Comparison of ENCODE assay signal across 8 mouse cellular contexts in genomic region chr6:146170603-146171051, GRCm38 (mm10).
A peak's percentile ranks its signal among the peaks of the same experiment; 100 is the strongest.
DNase-seq lines count a peak whose midpoint lies in the region; ATAC-seq lines count a peak whose summit lies in the region.

No protein-coding gene starts in this region.

- no peak overlapping the region for H3K27ac ChIP-seq in hindbrain, embryonic 12.5 days

- no peak overlapping the region for H3K9ac ChIP-seq in hindbrain, embryonic 12.5 days

- no peaks in the 10 kb centered on the region for H3K27me3 ChIP-seq in megakaryocyte, embryonic 14.5 days (replicated peaks)
- H3K27me3 ChIP-seq in hindbrain, embryonic 12.5 days: no peaks in the 10 kb centered on the region

- no peak for ATAC-seq in hindbrain, embryonic 12.5 days (ENCODE audit: low FRiP score)

- no peak overlapping the region for H3K4me2 ChIP-seq in hindbrain, embryonic 12.5 days (replicated peaks)

- peaks cover 36% of the 10 kb centered on the region for H3K4me1 ChIP-seq in megakaryocyte, embryonic 14.5 days
- no peaks in the 10 kb centered on the region for H3K4me1 ChIP-seq in hindbrain, embryonic 12.5 days

- peaks cover 81% of the 10 kb centered on the region for H3K36me3 ChIP-seq in megakaryocyte, embryonic 14.5 days (replicated peaks; ENCODE audit: low read length)
- no peaks in the 10 kb centered on the region for H3K36me3 ChIP-seq in hindbrain, embryonic 12.5 days

- H3K4me3 ChIP-seq in megakaryocyte, embryonic 14.5 days (replicated peaks): peak overlapping the region; percentile 39
- no peak overlapping the region for H3K4me3 ChIP-seq in hindbrain, embryonic 12.5 days

- 78% methylated on average over 14 of the region's 14 CpGs for WGBS in hindbrain, embryonic 12.5 days

- peaks cover 5% of the 10 kb centered on the region; the same call in 1 of the 2 replicates for H3K9me3 ChIP-seq in megakaryocyte, embryonic 14.5 days
- H3K9me3 ChIP-seq in hindbrain, embryonic 12.5 days (replicated peaks): no peaks in the 10 kb centered on the region

- DNase-seq in spleen, postnatal 36 days (ENCODE audit: low spot score in 2 of 2): peak; percentile 40 to 42
- no peak for DNase-seq in spleen, adult 12 weeks (ENCODE audit: low spot score)
- DNase-seq in gastrocnemius, postnatal 25 days: peak; percentile 60
- DNase-seq in kidney, postnatal 4 days: peak; percentile 65 to 77
- no peak for DNase-seq in right cerebral cortex, adult 2 months (ENCODE audit: low spot score in 2 of 2)
- no peak for DNase-seq in layer of hippocampus, adult 9-10 months (ENCODE audit: low spot score)

Comparison
In these comparisons a context has a peak if more than half of its experiments do, and no peak if none do; other contexts are left out.
1. DNase-seq: peak in spleen, postnatal 36 days (2 of 2), gastrocnemius, postnatal 25 days (single experiment) and kidney, postnatal 4 days (2 of 2); none in spleen, adult 12 weeks (single experiment), right cerebral cortex, adult 2 months (0 of 2) and layer of hippocampus, adult 9-10 months (single experiment).